Mouse (Mus musculus): ENCODE data around the gene Ccdc138. TPM values are rescaled to one million over a fixed set of nuclear protein-coding genes. Genes with fewer than 3 reads are reported as not detected.

Gene Ccdc138
- total RNA-seq, 4 experiments from 2014 or later: 0.11 to 0.22 (median 0.20) TPM

Other genes with a start within 250 kb of the Ccdc138 start
- 10 to 100 TPM; 23.7 to 39.7 (median 29.2) TPM for gene Gcc2, start 242.5 kb upstream of the Ccdc138 start, total RNA-seq (2022)
- gene Lims1, start 174.5 kb upstream of the Ccdc138 start, total RNA-seq (2022): 10 to 100 TPM; 38.1 to 48.6 (median 44.4) TPM
- gene Ranbp2, start 51.0 kb upstream of the Ccdc138 start, total RNA-seq (2022): 10 to 100 TPM; 46.3 to 53.8 (median 47.4) TPM
- under 1 TPM in 1 of 4 experiments, not detected in 3; 0.11 TPM for gene Edar, start 177.7 kb downstream of the Ccdc138 start, total RNA-seq (2022)
- not detected for gene Gm17542, start 220.3 kb downstream of the Ccdc138 start, total RNA-seq (2022)

All from gastrocnemius, adult 8-10 months (tissue).